Mouse (Mus musculus) layer of hippocampus, adult 2 months (tissue): ENCODE data around the gene Hoxc4. TPM values are rescaled to one million over a fixed set of nuclear protein-coding genes. Genes with fewer than 3 reads are reported as not detected.

Source experiments
- DNase-seq, 2 experiments: peaks; one replicate each; pipeline ENCODE4 v3.0.0; 2022; ENCODE audit warnings: low spot score in 2 of 2
- H3K27ac ChIP-seq: fragments of 200-600 bp; 2 replicates; pipeline ENCODE4 v1.8.1; 2022
- H3K4me3 ChIP-seq: fragments of 200-600 bp; 2 replicates; pipeline ENCODE4 v1.8.1; 2022; ENCODE audit warnings: mild to moderate bottlenecking
- CTCF ChIP-seq: fragments of 200-600 bp; conservative IDR thresholded peaks from 2 replicates; pipeline ENCODE4 v1.8.1; 2022; ENCODE audit warnings: antibody characterized with exemption, mild to moderate bottlenecking, moderate library complexity
- total RNA-seq, 2 experiments: library from RNA; stranded (reverse); gene quantifications; 2 replicates each; pipeline ENCODE4 v1.2.3; 2021

The Hoxc4 gene
- total RNA-seq, 2 experiments from 2014 or later = not detected

GRCm38 (mm10) chr15:102980912-102981311 lies 37.8 kb upstream of the Hoxc4 start:
- Histone ChIP-seq H3K27ac (no peak overlapping the region), H3K4me3 (no peak overlapping the region)
- DNase-seq = no peak
- TF ChIP-seq CTCF = no peak

DNA sequence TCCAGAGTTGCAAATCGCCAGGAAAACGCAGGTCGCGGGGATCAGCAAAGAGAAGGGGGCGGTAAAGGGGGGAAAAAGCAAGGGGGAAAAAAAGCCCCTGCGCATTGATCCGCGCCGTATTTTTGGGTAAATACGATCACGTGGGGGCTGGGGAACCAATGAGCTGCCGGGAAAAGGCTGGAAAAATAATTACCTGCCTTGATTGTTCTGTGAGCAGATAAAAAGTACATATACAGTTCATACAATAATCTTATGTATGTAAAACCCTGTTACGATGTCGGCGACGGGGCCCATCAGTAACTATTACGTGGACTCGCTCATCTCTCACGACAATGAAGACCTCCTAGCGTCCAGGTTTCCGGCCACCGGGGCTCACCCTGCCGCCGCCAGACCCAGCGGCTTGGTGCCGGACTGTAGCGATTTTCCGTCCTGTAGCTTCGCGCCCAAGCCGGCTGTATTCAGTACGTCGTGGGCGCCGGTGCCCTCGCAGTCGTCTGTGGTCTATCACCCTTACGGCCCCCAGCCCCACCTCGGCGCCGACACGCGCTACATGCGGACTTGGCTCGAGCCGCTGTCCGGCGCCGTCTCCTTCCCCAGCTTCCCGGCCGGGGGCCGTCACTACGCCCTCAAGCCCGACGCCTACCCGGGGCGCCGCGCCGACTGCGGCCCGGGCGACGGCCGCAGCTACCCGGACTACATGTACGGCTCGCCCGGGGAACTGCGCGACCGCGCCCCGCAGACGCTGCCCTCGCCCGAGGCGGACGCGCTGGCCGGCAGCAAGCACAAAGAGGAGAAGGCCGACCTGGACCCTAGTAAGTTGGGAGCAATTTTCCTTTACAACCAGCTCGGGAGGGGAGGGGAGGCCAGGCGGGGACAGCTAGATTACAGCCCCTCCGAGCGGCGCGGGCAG lies 37.1 kb upstream of the Hoxc4 start:
- Histone ChIP-seq H3K27ac (no peak overlapping the region), H3K4me3 (no peak overlapping the region)
- DNase-seq = no peak
- no peak for TF ChIP-seq CTCF

GRCm38 (mm10) chr15:102983716-102984115 lies 35.0 kb upstream of the Hoxc4 start:
- DNase-seq = no peak
- no peak for TF ChIP-seq CTCF
- Histone ChIP-seq H3K27ac (no peak overlapping the region), H3K4me3 (no peak overlapping the region)

DNA sequence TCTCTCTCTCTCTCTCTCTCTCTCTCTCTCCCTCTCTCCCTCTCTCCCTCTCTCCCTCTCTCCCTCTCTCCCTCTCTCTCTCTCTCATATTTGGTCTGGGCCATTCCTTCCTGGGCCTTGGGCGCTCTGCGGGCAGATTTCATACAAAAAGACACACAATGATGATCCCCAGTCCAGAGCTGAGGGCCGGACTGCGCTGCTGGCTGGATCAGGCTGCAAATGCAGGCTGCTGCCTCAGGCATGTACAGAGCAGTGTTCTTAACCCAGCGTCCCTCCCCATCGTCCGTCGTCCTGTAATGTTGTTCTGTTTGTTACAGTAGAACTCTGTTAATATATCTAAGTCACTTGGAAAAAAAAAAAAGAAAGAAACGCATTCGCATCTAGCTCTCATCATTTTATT lies 34.2 kb upstream of the Hoxc4 start:
- H3K27ac ChIP-seq = no peak overlapping the region
- TF ChIP-seq CTCF = no peak
- DNase-seq = no peak

DNA sequence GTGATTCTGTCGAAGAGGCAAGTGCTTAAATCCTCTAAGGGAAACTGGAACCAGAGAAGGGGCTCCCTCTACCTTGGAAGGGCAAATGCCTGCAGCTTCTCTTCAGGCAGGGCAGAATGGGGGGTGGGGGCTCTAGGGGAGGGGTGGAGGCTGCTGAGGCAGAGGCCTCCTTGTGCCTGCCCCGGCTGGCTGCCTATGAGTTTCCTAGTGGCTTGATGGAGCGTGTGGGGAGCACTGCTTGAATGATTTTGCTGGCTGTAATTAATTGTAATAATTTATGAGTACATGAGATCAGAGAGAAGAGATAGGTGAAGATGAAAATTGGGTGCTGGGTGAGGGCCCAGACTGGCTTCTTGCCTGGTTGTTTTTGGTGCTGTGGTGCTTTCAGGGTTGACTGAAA lies 33.8 kb upstream of the Hoxc4 start:
- no peak overlapping the region for H3K4me3 ChIP-seq
- no peak for TF ChIP-seq CTCF
- DNase-seq = no peak
- H3K27ac ChIP-seq = no peak overlapping the region

More for the DNA sequence above, 34.2 kb upstream of the Hoxc4 start:
- no peak overlapping the region for H3K4me3 ChIP-seq

GRCm38 (mm10) chr15:102987124-102987833 lies 31.5 kb upstream of the Hoxc4 start:
- H3K27ac ChIP-seq = no peak overlapping the region
- peak; percentile 58 to 87 for DNase-seq
- TF ChIP-seq CTCF = peak; percentile 93
- H3K4me3 ChIP-seq = no peak overlapping the region

GRCm38 (mm10) chr15:102988078-102988477 lies 30.7 kb upstream of the Hoxc4 start:
- H3K27ac ChIP-seq = no peak overlapping the region
- H3K4me3 ChIP-seq = no peak overlapping the region
- no peak for TF ChIP-seq CTCF
- no peak for DNase-seq

DNA sequence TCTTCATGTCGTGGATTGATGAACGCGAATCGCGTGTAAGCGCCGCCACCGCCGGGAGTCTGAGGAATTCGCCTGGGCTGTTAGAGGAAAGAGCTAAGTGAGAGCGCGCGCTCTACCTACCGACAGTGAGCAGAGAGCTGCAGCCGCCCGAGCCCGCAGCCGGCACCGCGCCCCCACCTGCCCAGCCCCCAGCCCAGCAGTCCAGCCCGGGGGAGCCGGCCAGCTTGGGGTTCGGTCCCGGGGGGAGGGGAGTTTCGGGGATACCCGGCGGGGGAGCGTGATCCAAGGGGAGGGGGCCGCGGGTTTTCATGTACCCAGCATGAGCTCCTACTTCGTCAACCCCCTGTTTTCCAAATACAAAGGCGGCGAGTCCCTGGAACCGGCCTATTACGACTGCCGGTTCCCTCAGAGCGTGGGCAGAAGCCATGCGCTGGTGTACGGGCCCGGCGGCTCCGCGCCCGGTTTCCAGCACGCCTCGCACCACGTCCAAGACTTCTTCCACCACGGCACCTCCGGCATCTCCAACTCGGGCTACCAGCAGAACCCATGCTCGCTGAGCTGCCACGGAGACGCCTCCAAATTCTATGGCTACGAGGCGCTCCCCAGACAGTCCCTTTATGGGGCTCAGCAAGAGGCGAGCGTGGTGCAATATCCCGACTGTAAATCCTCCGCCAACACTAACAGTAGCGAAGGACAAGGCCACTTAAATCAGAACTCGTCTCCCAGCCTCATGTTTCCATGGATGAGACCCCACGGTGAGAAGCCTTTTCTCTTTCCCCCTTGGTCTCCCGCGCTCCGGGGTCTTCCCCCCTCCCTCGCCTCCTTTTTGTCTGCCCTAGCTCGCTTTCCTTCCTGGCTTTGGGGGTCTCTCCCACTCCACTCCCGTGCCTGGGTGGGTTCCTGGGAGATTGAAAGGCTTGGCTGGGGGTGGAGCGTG lies 28.0 kb upstream of the Hoxc4 start, which contains the start of gene Hoxc8:
Hoxc8 (plus strand) TSS at position 147 of the 937 bp plus-strand sequence.
- H3K27ac ChIP-seq = no peak within 1 kb of the TSS
- DNase-seq = no peak
- no peak for TF ChIP-seq CTCF
- no peak within 1 kb of the TSS for H3K4me3 ChIP-seq

DNA sequence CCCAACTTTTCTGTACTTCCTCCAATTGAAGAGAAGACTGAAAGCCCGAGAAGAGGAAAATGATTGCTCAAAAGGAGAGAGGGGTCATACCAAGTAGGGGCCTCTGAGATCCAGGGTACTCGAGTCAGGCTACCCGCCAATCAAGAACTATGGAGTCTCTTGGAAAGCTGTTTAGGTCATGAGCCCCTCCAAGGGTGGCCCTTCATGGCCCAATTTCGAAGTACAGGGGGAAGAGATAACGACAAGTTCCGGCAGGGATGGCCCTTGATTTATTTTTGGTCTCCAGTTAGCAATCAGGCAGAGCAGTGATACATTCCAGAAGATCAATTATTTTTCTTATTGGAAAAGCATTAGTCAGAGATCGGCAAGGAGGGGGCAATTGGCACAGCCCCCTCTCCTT lies 27.0 kb upstream of the Hoxc4 start:
- TF ChIP-seq CTCF = no peak
- Histone ChIP-seq H3K4me3 (no peak overlapping the region), H3K27ac (no peak overlapping the region)
- no peak for DNase-seq

DNA sequence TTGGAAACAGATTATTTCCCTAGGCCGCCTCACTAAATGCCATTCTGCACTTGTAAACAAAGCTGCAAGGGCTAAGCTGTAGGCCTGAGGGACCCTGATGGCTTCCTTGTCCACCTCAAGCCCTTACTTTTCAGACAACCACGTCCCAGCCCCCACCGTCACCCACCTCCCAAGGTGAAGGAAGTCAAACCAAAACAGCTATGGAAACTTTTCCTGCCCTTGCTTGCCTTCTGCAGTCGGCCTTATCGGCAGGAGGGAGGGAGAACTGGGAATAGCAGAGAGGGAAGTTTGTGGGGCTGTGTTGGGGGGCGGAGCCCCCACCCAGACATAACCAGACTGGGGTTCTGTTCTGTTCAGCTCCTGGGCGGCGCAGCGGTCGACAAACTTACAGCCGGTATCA lies 26.5 kb upstream of the Hoxc4 start:
- DNase-seq = no peak
- Histone ChIP-seq H3K4me3 (no peak overlapping the region), H3K27ac (no peak overlapping the region)
- TF ChIP-seq CTCF = no peak

DNA sequence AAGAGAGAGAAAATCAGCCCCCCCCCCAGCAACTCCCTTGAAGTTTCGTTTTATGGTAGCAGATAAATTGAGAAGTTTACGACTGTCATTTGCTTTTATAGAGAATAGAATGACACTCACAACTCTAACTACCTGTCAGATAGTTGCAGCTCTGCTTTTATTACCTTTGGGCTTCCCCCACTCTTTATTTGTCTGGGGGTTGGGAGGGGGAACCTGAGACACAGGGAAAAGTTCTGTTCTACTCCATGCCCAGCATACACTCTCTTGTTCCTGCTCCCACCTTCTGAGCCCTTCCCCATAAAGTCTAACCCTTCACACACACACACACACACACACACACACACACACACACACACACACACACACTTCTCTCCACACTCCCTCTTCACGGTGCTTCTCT lies 25.9 kb upstream of the Hoxc4 start:
- no peak for TF ChIP-seq CTCF
- no peak overlapping the region for H3K4me3 ChIP-seq

GRCm38 (mm10) chr15:102996548-102996947 lies 22.2 kb upstream of the Hoxc4 start:
- no peak overlapping the region for H3K27ac ChIP-seq
- H3K4me3 ChIP-seq = no peak overlapping the region
- no peak for DNase-seq
- no peak for TF ChIP-seq CTCF

More for the DNA sequence above, 25.9 kb upstream of the Hoxc4 start:
- no peak overlapping the region for H3K27ac ChIP-seq
- no peak for DNase-seq
